Mouse (Mus musculus) heart, embryonic 11.5 days (tissue): ENCODE results near the gene Mtap. TPM values are rescaled to one million over a fixed set of nuclear protein-coding genes. Genes with fewer than 3 reads are reported as not detected.
A peak's percentile ranks its signal among the peaks of the same experiment; 100 is the strongest.

ENCODE experiments used
- ATAC-seq: fragments of 200-750 bp; cut with Nextera tagmentation; replicated peaks from 2 replicates; pipeline ENCODE4 v1.8.0; 2017; ENCODE audit warnings: moderate library complexity; ENCODE audit not compliant: insufficient number of reproducible peaks, low FRiP score, low TSS enrichment
- H3K27ac ChIP-seq: fragments of 300-500 bp; sonication (generic); 2 replicates; pipeline ENCODE4 v1.5.1; 2014; ENCODE audit warnings: mild to moderate bottlenecking, low read depth, low read length
- H3K27me3 ChIP-seq: fragments of 300-500 bp; sonication (generic); 2 replicates; pipeline ENCODE4 v1.6.1; 2014; ENCODE audit warnings: mild to moderate bottlenecking, low read length, mixed read lengths; ENCODE audit not compliant: control insufficient read depth, insufficient read depth
- H3K36me3 ChIP-seq: fragments of 300-500 bp; sonication (generic); 2 replicates; pipeline ENCODE4 v1.6.1; 2014; ENCODE audit warnings: mild to moderate bottlenecking, low read length, moderate library complexity, mixed read lengths; ENCODE audit not compliant: control insufficient read depth, insufficient read depth
- H3K4me1 ChIP-seq: fragments of 300-500 bp; sonication (generic); 2 replicates; pipeline ENCODE4 v1.6.1; 2014; ENCODE audit warnings: low read length; ENCODE audit not compliant: control insufficient read depth, insufficient read depth
- H3K4me2 ChIP-seq: fragments of 300-500 bp; sonication (generic); 2 replicates; pipeline ENCODE4 v1.6.1; 2014; ENCODE audit warnings: mild to moderate bottlenecking, moderate library complexity
- H3K4me3 ChIP-seq: fragments of 300-500 bp; sonication (generic); 2 replicates; pipeline ENCODE4 v1.5.1; 2014; ENCODE audit warnings: low read depth, low read length
- H3K9ac ChIP-seq: fragments of 300-500 bp; sonication (generic); 2 replicates; pipeline ENCODE4 v1.6.1; 2014; ENCODE audit warnings: mild to moderate bottlenecking, low read depth, low read length, moderate library complexity
- H3K9me3 ChIP-seq: fragments of 300-500 bp; sonication (generic); replicated peaks from 2 replicates; pipeline ENCODE4 v1.6.1; 2016; ENCODE audit warnings: low read length; ENCODE audit not compliant: control insufficient read depth
- WGBS: fragments of 180-500 bp; shearing (Covaris S2); extraction: QIAGEN DNeasy Blood & Tissue Kit; methylation state at CpG from one replicate; pipeline ENCODE4 v1.1.7; 2014; ENCODE audit not compliant: insufficient replicate concordance; 5-methylcytosine and 5-hydroxymethylcytosine counted together
- polyA plus RNA-seq: library from polyadenylated mRNA; unstranded; fragments of >200 nt; fragmentation: Nextera tagmentation; extraction: Ambion mirVana; gene quantifications from 2 replicates; pipeline ENCODE4 v1.2.1, GENCODE M21; 2014

The Mtap gene
- polyA plus RNA-seq, 1 experiment from 2014 or later = 76.8 TPM

DNA sequence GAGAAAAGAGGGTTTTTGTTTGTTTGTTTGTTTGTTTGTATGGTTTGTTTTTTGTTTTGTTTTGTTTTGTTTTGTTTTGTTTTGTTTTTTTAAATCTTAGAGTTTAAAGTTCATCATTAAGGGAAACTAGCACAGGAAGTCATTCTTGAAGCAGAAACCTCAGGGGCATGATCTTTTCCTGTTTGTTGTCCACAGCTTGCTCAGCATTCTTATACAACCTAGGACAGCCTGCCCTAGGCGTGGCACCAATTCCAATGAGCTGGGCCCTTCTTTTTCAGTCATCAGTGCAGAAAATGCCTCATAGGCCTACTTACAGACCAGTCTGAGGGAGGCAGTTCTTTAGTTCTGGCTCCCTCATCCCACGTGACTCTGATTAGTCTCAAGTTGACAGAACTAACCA lies 30.4 kb upstream of the Mtap start:
- ATAC-seq = no peak
- Histone ChIP-seq H3K4me3 (no peak overlapping the region), H3K9ac (no peak overlapping the region), H3K27me3 (no peaks in the 10 kb centered on the region), H3K9me3 (no peaks in the 10 kb centered on the region), H3K4me2 (no peak overlapping the region), H3K4me1 (no peaks in the 10 kb centered on the region), H3K36me3 (no peaks in the 10 kb centered on the region), H3K27ac (no peak overlapping the region)
- WGBS = 64% methylated on average over 2 of the region's 2 CpGs

DNA sequence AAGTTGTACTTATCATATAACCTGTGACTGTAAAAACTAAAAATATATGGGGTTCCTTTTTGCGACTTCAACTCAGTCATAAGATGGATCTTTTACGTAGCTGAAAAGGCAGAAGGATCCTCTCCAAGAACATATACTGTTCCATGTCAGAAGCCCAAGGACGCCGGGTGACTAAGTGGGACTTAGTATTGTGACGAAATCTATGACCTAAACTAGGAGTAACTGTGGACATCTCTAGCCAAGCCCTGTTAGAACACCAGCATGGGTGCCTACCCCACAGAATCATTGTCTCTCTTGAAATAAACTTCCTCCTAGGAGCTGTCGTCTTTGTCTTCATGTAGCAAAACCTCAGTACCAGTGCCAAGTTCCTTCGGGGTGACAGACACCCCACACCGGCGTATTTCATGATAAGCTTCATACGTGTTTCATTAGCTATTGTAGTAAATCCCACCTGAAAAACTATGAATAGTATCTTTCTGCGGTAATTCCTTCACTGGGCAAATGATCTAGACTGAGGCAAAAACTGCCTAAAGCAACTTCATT lies 24.7 kb upstream of the Mtap start:
- Histone ChIP-seq H3K4me2 (no peak overlapping the region), H3K36me3 (no peaks in the 10 kb centered on the region), H3K27ac (no peak overlapping the region), H3K9me3 (no peaks in the 10 kb centered on the region), H3K9ac (no peak overlapping the region), H3K4me3 (no peak overlapping the region), H3K4me1 (no peaks in the 10 kb centered on the region), H3K27me3 (no peaks in the 10 kb centered on the region)
- ATAC-seq = no peak
- 87% methylated on average over 11 of the region's 11 CpGs for WGBS

DNA sequence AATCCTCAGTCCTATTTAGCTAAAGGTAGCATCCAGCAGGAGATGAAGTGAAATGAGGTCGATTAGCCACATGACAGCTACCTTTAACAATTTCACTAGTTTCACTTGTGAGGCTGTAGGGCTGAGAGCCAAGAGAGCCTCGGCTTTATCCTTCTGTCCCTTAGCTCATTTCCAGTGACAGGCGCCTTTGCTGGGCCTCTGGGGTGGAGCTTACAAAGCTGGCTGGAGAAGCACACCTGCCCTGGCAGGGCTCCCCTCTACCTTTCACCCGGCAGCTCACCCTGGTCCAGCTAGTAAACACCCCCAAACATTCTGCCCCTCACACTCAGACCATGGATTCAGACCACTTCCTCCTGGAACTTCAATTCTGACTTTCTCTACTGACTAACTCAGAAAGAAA lies 24.1 kb upstream of the Mtap start:
- Histone ChIP-seq H3K4me3 (no peak overlapping the region), H3K4me1 (no peaks in the 10 kb centered on the region), H3K36me3 (no peaks in the 10 kb centered on the region), H3K9ac (no peak overlapping the region), H3K27ac (no peak overlapping the region), H3K27me3 (no peaks in the 10 kb centered on the region), H3K9me3 (no peaks in the 10 kb centered on the region), H3K4me2 (no peak overlapping the region)
- 58% methylated on average over 4 of the region's 4 CpGs for WGBS
- ATAC-seq = no peak

DNA sequence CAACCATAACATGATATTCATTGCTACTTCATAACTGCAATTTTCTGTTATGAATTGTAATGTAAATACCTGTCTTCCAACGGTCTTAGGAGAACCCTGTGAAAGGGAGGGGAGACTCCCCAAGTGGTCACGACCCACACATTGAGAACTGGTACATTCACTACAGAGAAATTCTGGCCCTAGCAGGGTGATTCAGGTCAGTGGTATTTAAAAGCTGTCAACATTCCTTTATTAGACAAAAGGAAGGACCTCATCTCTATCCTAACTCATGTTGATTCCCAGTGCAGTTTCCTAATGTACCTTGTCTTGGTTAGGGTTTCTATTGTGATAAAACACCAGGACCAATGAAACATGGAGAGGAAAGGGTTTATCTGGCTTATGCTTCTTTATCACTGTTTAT lies 20.9 kb upstream of the Mtap start:
- 79% methylated on average over 2 of the region's 2 CpGs for WGBS
- Histone ChIP-seq H3K27me3 (no peaks in the 10 kb centered on the region), H3K27ac (no peak overlapping the region), H3K4me3 (no peak overlapping the region), H3K9me3 (no peaks in the 10 kb centered on the region), H3K4me2 (no peak overlapping the region), H3K4me1 (no peaks in the 10 kb centered on the region), H3K36me3 (no peaks in the 10 kb centered on the region), H3K9ac (no peak overlapping the region)
- no peak for ATAC-seq

DNA sequence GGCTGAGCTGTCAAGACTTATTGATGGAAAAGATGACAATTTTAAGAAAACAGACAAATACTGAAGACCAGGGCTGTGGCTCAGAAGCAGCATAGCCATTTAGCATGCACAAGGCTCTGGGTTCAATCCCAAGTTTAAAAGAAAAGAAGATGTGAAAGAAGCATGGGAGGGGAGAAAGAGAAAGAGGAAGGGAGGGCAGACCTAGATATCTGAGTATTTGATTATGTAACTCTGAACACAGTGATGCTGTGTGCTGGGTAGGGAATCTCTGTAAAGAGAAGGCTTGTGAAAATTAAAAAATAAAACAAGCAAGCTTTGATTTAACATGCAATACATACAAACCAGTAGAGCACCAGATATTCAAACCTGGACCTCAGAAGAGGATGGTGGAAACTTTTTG lies 17.0 kb upstream of the Mtap start:
- Histone ChIP-seq H3K27me3 (no peaks in the 10 kb centered on the region), H3K9me3 (no peaks in the 10 kb centered on the region), H3K9ac (no peak overlapping the region), H3K27ac (no peak overlapping the region), H3K4me1 (no peaks in the 10 kb centered on the region), H3K36me3 (no peaks in the 10 kb centered on the region), H3K4me3 (no peak overlapping the region), H3K4me2 (no peak overlapping the region)
- ATAC-seq = no peak

DNA sequence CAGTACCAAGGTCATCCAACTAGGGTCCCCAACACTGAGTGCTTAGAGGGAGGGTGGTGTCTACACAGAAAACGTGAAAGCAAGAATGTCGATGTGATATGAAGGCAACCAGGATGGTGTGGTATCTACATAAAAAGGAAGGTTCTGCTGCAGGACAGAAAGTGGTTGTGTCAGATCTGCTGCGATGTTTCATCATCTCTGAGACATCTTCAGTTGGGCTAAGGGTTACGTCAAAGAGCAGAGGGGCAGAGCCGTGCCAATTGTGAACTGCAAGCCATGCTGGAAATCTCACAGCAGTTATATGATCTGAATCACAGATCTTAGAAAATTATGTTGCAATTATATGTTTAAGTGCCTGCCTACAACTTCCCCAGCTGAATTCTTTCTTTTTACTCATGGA lies 16.6 kb upstream of the Mtap start:
- Histone ChIP-seq H3K4me3 (no peak overlapping the region), H3K9ac (no peak overlapping the region), H3K27me3 (no peaks in the 10 kb centered on the region), H3K9me3 (no peaks in the 10 kb centered on the region), H3K4me1 (no peaks in the 10 kb centered on the region), H3K27ac (no peak overlapping the region), H3K4me2 (no peak overlapping the region), H3K36me3 (no peaks in the 10 kb centered on the region)
- no peak for ATAC-seq
- 83% methylated on average over 5 of the region's 5 CpGs for WGBS

DNA sequence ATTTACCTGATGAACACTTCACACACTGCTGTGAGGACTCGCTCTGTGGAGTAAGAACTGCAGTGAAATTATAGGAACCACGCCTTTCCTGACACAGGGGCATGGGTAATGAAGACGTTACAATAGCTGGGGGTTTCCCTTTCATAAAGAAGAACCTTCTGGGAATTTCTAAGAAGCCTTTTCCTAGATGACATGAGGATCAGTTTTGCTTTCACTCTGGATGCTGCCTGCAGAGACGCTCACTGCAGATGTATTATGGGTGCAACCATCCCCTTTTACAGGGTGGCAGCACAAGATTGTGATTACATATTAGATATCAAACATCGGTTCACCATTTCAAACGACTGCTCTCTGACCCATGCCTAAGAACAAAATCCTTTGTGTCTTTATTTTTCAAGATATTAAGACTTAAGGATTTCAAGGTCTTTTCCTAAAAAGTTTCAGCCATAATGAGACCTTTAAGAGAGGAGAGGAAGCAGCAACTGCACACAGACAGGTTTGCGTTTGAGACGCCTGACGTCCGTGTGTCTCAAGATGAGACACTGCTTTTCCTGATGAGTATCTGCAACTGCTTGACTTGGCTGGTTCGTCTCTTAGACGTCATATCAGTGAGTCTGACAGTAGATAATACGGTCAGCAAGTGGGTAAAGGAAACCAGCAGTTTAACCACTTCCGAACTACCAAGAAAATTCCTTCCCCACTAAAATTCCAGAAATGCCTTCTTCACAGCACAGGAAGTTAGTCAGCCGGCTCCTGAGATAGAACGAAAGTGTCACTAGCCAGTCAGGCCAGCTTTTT lies 13.3 kb upstream of the Mtap start:
- Histone ChIP-seq H3K4me2 (peak overlapping the region; percentile 50), H3K9me3 (no peaks in the 10 kb centered on the region), H3K27me3 (no peaks in the 10 kb centered on the region), H3K4me1 (peaks cover 5% of the 10 kb centered on the region; the same call in 1 of the 2 replicates), H3K27ac (no peak overlapping the region; the same call in 1 of the 2 replicates), H3K36me3 (no peaks in the 10 kb centered on the region), H3K9ac (no peak overlapping the region), H3K4me3 (no peak overlapping the region)
- 26% methylated on average over 16 of the region's 16 CpGs for WGBS
- no peak for ATAC-seq

DNA sequence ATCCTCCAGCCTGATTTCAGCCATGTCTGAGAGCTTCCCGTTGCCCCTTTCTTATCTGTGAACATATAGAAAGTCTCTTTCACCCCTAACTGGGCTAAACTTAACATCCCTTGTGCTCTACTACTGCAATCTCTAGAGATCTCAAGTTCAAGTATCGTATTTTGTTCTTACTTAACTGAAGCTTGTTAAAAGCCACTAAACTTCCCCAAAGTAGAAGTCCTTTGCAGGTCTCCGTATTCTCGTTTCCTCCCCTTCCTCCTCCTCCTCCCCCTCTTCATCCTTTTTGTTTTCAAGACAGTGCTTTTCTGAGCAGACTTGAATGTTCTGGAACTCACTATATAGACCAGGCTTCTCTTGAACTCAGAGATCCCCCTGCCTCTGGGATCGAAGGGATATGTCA lies 9.2 kb upstream of the Mtap start:
- peak overlapping the region; percentile 23; the same call in 1 of the 2 replicates for H3K4me2 ChIP-seq
- H3K9ac ChIP-seq = no peak overlapping the region
- no peak overlapping the region for H3K27ac ChIP-seq
- peaks cover 5% of the 10 kb centered on the region; the same call in 1 of the 2 replicates for H3K4me1 ChIP-seq
- 39% methylated on average over 5 of the region's 5 CpGs for WGBS
- no peaks in the 10 kb centered on the region for H3K27me3 ChIP-seq
- no peak for ATAC-seq
- no peak overlapping the region for H3K4me3 ChIP-seq
- H3K36me3 ChIP-seq = no peaks in the 10 kb centered on the region
- no peaks in the 10 kb centered on the region for H3K9me3 ChIP-seq
